Mouse (Mus musculus): ENCODE measurements at regions not wholly inside any gene's neighbourhood (a gene's known extent, or its start where the extent isn't known, plus 50 kb on each side); places are given as distances from the start of the nearest gene placed in this dataset.

- no peak for DNase-seq (ENCODE audit: low spot score)
Observed at GRCm38 (mm10) chr19:14786868-14787267, 189.0 kb upstream of the Tle4 start.

DNA sequence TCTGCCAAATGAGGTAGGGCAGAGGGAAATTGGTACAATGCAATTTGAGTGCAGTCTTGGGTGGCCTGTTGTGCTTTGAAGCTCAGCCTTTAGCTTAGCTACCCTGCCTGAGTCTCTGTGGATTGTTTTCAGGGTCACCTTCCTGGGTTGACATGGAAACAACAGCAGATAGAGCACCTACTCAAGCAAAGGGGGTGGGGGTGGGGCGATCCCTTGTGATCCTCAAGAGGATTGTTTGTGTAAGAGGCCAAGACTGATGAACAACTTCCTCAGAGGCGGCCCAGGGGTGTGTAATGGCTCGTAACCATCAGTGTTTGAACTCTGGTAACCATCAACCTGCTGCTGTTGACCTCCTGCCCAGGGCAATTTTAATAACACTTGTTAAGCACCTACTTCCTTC, 187.8 kb upstream of the Tle4 start:
- DNase-seq (ENCODE audit: low spot score): no peak

- no peak for DNase-seq (ENCODE audit: low spot score)
Observed at GRCm38 (mm10) chr19:14777709-14778108, 179.9 kb upstream of the Tle4 start.

- no peak for DNase-seq (ENCODE audit: low spot score)
Observed at GRCm38 (mm10) chr19:14777198-14777597, 179.3 kb upstream of the Tle4 start.

DNA sequence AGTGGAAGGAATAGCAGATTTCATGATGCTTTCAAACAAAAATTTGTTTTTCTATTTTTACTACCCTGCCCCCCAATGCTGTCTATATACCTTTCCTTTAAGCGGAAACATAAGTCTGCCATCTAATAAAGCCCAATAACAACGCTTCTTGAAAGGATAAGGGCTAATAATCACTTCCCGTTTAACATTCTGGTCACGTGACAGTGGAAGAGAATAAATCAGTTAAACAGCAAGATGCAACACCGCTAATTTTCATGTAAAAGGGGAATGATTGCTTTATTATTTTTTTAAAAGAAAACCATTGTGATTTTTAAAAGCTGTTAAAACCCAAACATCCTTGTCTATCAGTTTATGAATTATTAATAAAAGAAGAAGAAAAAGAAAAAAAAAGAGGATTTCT, 178.9 kb upstream of the Tle4 start:
- DNase-seq (ENCODE audit: low spot score): no peak

DNA sequence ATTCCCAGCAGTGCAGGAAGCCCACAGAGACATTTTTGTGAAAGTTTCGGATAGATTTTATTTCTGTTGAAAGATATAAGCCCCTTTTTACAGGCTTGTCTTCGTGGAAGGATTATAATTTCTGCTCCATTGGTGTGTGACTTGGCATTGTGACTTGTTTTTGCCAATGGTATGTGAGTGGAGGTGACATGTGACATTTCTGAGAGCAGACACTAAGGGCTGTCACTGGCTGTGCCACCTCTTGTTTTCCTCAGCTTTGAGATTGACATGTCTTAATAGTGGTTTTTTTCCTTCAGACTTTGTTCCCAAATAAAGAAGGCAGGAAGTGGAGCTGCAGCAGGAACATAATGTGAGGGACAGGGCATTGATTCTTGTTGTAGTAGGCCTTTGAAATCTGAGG, 174.9 kb upstream of the Tle4 start:
- no peak for DNase-seq (ENCODE audit: low spot score)

DNA sequence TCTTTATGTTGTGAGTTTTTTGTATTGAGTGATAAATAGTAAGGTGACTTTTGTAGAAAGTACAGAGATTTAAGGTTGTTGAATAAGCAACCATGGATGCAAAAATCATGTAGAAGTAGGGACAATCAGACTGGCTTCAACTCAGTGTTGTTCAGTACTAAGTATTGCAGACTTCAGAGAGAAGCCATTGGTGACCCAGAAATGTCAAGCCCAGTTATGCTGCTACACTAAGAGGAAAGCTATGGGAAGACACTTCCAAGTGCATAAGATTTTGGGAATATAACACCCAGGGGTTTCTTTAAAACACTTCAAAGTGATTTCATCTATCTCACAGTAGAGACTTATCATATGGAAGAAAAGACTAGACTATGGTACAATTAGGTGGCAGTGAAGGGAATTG, 154.8 kb upstream of the Tle4 start:
- DNase-seq (ENCODE audit: low spot score): no peak

DNA sequence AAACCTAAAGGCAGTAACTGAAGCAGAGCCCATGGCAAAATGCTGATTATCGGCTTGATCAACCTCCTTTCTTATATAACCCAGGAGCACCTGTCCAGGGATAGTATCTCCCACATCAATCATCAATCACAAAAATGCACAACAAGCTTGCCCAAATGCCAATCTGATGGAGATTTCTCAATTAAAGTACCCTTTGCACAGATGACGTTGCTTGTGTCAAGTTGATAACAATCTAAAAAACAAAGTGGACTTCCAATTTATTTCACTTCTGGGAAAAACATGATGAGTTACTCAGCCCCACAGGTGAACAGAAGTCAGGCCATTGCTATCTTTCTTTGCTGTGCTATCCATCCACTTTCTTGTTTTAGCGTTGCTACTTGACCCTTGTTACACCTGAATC, 144.5 kb upstream of the Tle4 start:
- DNase-seq (ENCODE audit: low spot score): no peak

DNA sequence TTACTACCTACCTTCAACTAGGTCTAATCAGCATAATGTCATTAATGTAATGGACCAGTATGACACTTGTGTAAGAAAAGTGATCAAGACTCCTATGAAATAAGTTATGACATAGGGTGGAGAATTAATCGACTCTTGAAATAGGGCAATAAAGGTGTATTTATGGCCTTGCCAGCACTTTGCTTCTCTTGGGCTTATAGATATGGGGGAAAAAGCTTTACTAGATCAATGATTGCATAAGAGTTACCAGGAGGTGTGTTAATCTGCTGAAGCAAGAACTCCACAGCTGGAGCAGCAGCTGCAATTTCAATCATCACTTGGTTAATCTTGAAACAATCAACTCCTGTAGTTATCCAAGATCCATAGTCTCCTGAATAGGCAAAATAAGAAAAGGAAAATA, 143.1 kb upstream of the Tle4 start:
- DNase-seq (ENCODE audit: low spot score): no peak

DNA sequence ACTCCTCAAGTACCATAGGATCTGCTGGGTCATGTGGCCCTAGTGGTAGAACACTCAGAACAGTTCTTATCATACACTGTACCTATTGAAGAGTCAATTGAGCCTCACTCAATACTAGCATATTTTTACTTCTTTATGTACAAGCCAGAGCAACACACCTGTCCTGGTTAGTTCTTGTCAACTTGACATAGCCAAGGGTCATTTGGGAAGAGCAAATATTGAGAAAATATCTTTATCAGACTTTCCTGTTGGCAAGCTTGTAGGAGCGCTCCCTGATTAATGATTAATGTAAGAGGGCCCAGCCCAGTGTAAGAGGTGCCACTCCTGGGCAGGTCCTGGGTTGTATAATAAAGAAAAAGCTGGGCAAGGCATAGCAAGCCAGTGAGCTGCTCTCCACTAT, 142.3 kb upstream of the Tle4 start:
- no peak for DNase-seq (ENCODE audit: low spot score)

DNA sequence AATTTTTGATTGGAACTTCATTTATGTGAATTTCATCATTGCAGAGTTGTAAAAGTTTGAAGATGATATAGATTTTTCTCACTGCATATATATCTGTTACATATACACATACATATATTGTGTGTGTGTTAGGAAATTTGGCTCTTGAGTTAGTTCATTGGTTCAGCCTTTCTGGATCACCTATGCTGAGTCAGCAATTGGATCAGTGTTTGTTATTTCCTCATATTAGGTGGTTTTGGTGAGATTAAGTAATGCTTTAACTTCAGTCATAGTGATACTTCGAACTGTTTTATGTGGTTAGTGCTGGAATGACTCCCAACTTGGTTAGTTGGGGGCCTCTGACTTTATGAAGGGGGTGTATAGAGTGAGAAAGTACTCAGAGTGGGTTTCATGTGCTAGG, 138.7 kb upstream of the Tle4 start:
- no peak for DNase-seq (ENCODE audit: low spot score)

GRCm38 (mm10) chr19:14725329-14725728, 127.5 kb upstream of the Tle4 start:
- DNase-seq (ENCODE audit: low spot score): no peak

GRCm38 (mm10) chr19:14724637-14725036, 126.8 kb upstream of the Tle4 start:
- DNase-seq (ENCODE audit: low spot score): no peak

DNA sequence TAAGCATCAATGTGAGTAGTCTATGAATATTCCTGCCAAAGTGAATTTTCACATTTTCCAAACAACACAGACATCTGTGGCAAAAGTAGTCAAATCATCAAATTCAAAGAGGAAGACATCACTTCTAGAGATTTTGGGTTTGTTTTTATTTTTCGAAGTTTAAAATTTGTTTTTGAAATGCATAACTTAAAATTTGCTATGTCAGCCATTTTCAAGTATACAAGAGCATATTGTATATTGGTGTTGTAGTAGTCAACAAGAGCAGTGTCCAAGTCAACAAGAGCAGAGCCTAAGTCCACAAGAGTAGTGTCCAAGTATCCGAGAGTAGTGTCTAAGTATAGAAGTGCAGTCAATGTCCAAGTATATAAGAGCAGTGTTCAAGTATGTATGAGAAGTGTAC, 107.9 kb upstream of the Tle4 start:
- no peak for DNase-seq (ENCODE audit: low spot score)

GRCm38 (mm10) chr19:14701116-14701515, 103.3 kb upstream of the Tle4 start:
- no peak for DNase-seq (ENCODE audit: low spot score)

DNA sequence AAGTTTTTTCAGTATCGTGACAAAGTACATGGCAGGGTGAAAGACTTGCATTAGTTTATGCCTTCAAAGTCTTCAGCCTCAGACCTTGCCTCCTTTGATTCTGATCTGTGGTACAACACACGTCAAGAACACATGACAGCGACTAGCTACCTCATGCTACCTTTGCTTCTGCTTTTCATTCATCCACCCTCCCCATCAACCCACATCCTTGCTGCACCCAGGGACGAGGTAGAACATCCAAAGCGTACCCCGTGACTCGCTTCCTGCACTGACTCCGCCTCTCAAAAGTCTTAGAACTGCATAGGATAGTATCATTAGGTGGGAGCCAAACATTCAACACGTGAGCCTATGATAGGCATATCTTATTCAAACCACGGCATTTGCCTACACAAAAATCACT, 97.5 kb upstream of the Tle4 start:
- DNase-seq (ENCODE audit: low spot score): no peak

DNA sequence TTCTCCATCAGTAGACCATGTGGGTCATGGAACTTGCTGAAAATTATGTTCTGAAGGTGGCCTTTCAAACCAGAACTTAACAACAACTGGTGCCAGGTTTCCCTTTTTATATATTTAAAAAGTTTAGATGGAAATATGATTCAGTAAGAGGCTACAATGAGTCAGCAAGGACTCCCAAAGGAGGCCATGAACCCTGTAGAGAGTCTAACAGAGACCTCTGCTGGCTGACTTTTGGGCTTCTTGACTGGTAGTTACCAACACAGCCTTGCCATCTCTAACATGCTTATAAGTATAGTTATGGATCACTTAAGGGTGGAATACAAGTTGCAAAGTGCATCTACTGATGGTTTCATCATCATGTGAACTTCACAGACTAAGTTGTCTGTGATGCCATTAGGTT, 94.3 kb upstream of the Tle4 start:
- peak; percentile 9 for DNase-seq (ENCODE audit: low spot score)

- DNase-seq (ENCODE audit: low spot score): no peak
Observed at GRCm38 (mm10) chr19:14685628-14686027, 87.8 kb upstream of the Tle4 start.

- no peak for DNase-seq (ENCODE audit: low spot score)
Observed at GRCm38 (mm10) chr19:14684669-14685068, 86.8 kb upstream of the Tle4 start.

DNA sequence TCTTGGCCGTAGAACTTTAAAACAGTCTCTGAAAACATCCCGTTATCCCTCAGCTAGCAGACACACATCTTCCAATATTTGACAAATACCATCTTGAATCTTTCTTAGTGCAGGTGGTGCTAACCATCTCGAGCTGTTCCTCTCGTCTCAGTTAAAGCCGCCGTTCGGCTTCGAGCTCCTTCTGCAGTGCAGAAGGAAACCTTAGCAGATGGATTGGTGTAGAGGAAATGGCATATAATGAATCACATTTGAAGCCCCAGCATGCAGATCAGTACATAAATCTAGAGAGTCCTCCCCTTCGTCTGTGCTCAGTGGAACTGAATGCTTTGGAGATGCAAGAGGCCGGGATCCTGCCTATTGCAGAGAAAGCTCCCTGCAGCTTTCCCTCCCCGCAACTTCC, 83.5 kb upstream of the Tle4 start:
- DNase-seq (ENCODE audit: low spot score): no peak

DNA sequence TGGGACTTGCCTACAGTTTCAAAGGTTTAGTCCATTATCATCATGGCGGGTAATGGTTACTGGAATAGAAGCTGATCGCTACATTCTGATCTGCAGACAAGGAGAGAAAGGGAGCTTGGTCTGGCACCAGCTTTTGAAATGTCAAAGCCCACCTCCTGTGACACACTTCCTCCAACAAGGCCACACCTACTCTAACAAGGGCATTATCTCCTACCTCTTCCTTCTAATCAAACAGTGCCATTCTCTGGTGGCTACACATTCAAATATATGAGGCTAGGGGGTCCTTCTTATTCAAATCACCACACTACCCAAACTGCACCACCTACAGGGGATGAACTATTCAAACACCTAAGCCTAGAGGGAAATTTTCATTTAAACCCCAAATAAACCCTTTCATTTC, 81.9 kb upstream of the Tle4 start:
- DNase-seq (ENCODE audit: low spot score): no peak

DNA sequence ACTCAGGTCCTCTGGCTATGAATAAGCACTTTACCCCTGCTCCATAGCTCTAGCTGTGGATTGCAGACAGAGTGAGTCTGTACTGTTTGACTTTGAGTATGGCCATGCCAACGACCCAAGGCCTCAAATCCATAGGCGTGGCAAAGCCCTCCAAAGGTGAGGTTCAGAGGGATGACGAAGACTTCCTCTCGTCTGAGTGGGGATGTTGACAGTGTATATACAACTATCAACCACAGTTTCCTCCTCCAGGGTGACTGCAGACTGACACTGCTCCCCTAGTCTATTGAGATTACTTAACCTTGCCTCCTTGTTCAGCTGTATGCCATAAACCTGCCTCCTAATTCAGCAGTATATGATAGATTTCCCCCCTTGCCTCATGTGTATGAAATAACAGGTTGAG, 80.7 kb upstream of the Tle4 start:
- DNase-seq (ENCODE audit: low spot score): no peak

- peak; percentile 1 for DNase-seq (ENCODE audit: low spot score)
Observed at GRCm38 (mm10) chr19:14676929-14677328, 79.1 kb upstream of the Tle4 start.

- DNase-seq (ENCODE audit: low spot score): no peak
Observed at GRCm38 (mm10) chr19:14670821-14671104, 72.9 kb upstream of the Tle4 start.

GRCm38 (mm10) chr19:14670078-14670820, 72.4 kb upstream of the Tle4 start:
- no peak for DNase-seq (ENCODE audit: low spot score)
